Mouse (Mus musculus): ENCODE data around the gene Ube2cbp.

- TF ChIP-seq CTCF (conservative IDR thresholded peaks at IDR 0.05; ENCODE audit: insufficient read depth, insufficient read length, low read depth, low read length): no peak
- TF ChIP-seq POLR2A (IDR thresholded peaks at IDR 0.05; ENCODE audit: low read depth, low read length): no peak
Observed at GRCm38 (mm10) chr9:86514390-86514789, 49.6 kb upstream of the Ube2cbp start.

All from kidney, adult 2 months (tissue).